In the genomic region with DNA sequence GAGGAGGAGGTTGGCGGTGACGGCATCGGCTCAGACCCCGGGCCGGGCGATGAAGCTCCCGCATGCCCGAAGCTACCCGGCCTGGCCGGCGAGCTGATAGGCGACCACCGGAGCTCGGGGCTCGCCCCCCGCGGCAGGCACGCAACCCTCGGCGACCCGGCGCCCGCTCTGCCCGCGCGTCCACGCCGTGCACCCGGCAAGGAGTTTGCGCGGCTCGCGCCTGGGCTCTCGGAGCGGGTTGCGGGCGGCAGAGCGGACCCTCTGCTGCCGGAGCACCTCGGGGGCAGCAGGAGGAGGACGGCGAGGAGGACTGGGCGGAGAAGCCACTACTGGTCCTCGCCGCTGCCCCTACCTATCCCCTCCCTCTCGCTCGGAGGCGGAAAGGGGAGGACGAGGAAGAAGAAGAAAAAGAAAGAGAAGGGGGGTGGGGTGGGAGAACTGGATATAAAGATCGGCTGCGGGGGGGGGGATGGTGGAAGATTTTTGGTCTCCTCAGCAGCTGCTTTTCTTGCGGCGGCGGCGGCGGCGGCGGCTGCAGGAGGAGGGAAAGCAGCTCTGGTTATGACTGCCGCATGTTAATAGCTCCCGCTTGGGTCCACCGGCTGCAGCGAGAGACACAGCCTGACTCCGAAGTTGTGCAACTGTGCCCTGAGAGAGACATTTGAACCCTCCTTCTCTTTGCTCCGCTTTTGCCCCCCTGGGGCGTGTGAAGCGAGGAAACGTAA, we compare ENCODE assay signal across 8 mouse cellular contexts. TPM values are rescaled to one million over a fixed set of nuclear protein-coding genes. Genes with fewer than 3 reads are reported as not detected.
DNase-seq lines count a peak whose midpoint lies in the region; ATAC-seq and TF ChIP-seq lines count a peak whose summit lies in the region.

No protein-coding gene starts in this region.

- peak overlapping the region; percentile 69 for H3K4me3 ChIP-seq in embryonic facial prominence, embryonic 11.5 days (ENCODE audit: low read depth, low read length)
- peak overlapping the region; percentile 83 for H3K4me3 ChIP-seq in heart, embryonic 10.5 days
- peak overlapping the region; percentile 72 for H3K4me3 ChIP-seq in kidney, embryonic 16.5 days (ENCODE audit: low read length)
- peak overlapping the region; percentile 73 for H3K4me3 ChIP-seq in liver, adult 2 months (ENCODE audit: insufficient read depth, low read depth, low read length)
- H3K4me3 ChIP-seq in midbrain, postnatal 0 days (ENCODE audit: low read depth, low read length): peak overlapping the region; percentile 86

- WGBS in embryonic facial prominence, embryonic 11.5 days: under 1% methylated on average over 56 of the region's 67 CpGs
- WGBS in heart, embryonic 10.5 days: under 1% methylated on average over 58 of the region's 67 CpGs
- WGBS in kidney, embryonic 16.5 days: under 1% methylated on average over 57 of the region's 67 CpGs
- WGBS in liver, adult 2 months: 1% methylated on average over 67 of the region's 67 CpGs
- WGBS in midbrain, postnatal 0 days: under 1% methylated on average over 49 of the region's 67 CpGs

- no peaks in the 10 kb centered on the region for H3K9me3 ChIP-seq in embryonic facial prominence, embryonic 11.5 days (replicated peaks; ENCODE audit: control insufficient read depth, low read length)
- H3K9me3 ChIP-seq in heart, embryonic 10.5 days: no peaks in the 10 kb centered on the region
- H3K9me3 ChIP-seq in kidney, embryonic 16.5 days (ENCODE audit: low read length): no peaks in the 10 kb centered on the region
- no peaks in the 10 kb centered on the region for H3K9me3 ChIP-seq in midbrain, postnatal 0 days (ENCODE audit: low read length)

- no peaks in the 10 kb centered on the region for H3K36me3 ChIP-seq in embryonic facial prominence, embryonic 11.5 days (replicated peaks; ENCODE audit: control insufficient read depth, insufficient read depth, low read depth, low read length)
- no peaks in the 10 kb centered on the region for H3K36me3 ChIP-seq in heart, embryonic 10.5 days
- no peaks in the 10 kb centered on the region for H3K36me3 ChIP-seq in kidney, embryonic 16.5 days (ENCODE audit: insufficient read depth, low read length)
- no peaks in the 10 kb centered on the region for H3K36me3 ChIP-seq in liver, adult 2 months (ENCODE audit: control insufficient read depth, insufficient read depth, low read length)
- H3K36me3 ChIP-seq in midbrain, postnatal 0 days (ENCODE audit: insufficient read depth, low read length): no peaks in the 10 kb centered on the region

- peak; percentile 3 to 11 for DNase-seq in spleen, postnatal 10 days (ENCODE audit: low spot score in 2 of 2)
- no peak for DNase-seq in spleen, postnatal 14 days (ENCODE audit: low spot score in 2 of 2)
- peak; percentile 72 for DNase-seq in embryonic facial prominence, embryonic 11.5 days (ENCODE audit: low spot score)
- peak; percentile 80 for DNase-seq in heart, embryonic 10.5 days (ENCODE audit: low spot score)
- no peak for DNase-seq in liver, adult 2 months (ENCODE audit: extremely low read depth, low read depth, low spot score)
- peak; percentile 79 for DNase-seq in midbrain, postnatal 0 days (ENCODE audit: low spot score)
- peak; percentile 30 for DNase-seq in urinary bladder, adult 2 months (ENCODE audit: low spot score)

- peak overlapping the region; percentile 84 for H3K9ac ChIP-seq in embryonic facial prominence, embryonic 11.5 days (replicated peaks; ENCODE audit: low read length)
- peak overlapping the region; percentile 78 for H3K9ac ChIP-seq in kidney, embryonic 16.5 days (replicated peaks; ENCODE audit: low read length)
- H3K9ac ChIP-seq in liver, adult 2 months (ENCODE audit: low read depth, low read length): peak overlapping the region; percentile 48
- H3K9ac ChIP-seq in midbrain, postnatal 0 days (replicated peaks; ENCODE audit: low read length, poor library complexity, severe bottlenecking): peak overlapping the region; percentile 83

- ATAC-seq in embryonic facial prominence, embryonic 11.5 days (replicated peaks; ENCODE audit: insufficient number of reproducible peaks, low FRiP score, low TSS enrichment, low read depth): peak; percentile 40
- peak; percentile 52 for ATAC-seq in kidney, embryonic 16.5 days (ENCODE audit: low FRiP score, low TSS enrichment)
- ATAC-seq in midbrain, postnatal 0 days (ENCODE audit: low FRiP score): peak; percentile 41

- H3K4me1 ChIP-seq in embryonic facial prominence, embryonic 11.5 days (ENCODE audit: control insufficient read depth, insufficient read depth, low read length): no peaks in the 10 kb centered on the region
- H3K4me1 ChIP-seq in heart, embryonic 10.5 days: peaks cover 16% of the 10 kb centered on the region
- H3K4me1 ChIP-seq in kidney, embryonic 16.5 days (ENCODE audit: insufficient read depth, low read length): peaks cover 20% of the 10 kb centered on the region
- no peaks in the 10 kb centered on the region for H3K4me1 ChIP-seq in liver, adult 2 months (ENCODE audit: control insufficient read depth, insufficient read depth, low read length)
- peaks cover 11% of the 10 kb centered on the region for H3K4me1 ChIP-seq in midbrain, postnatal 0 days (ENCODE audit: insufficient read depth, low read length)

- no peak for TF ChIP-seq POLR2A in liver, adult 2 months (IDR thresholded peaks at IDR 0.05; ENCODE audit: extremely low read depth, insufficient read depth, low read length)

- H3K27me3 ChIP-seq in embryonic facial prominence, embryonic 11.5 days (ENCODE audit: control insufficient read depth, insufficient read depth, low read length): no peaks in the 10 kb centered on the region; the same call in 1 of the 2 replicates
- H3K27me3 ChIP-seq in heart, embryonic 10.5 days (ENCODE audit: insufficient read depth, poor library complexity, severe bottlenecking): peaks cover 5% of the 10 kb centered on the region; the same call in 1 of the 2 replicates
- peaks cover 4% of the 10 kb centered on the region; the same call in 1 of the 2 replicates for H3K27me3 ChIP-seq in kidney, embryonic 16.5 days (ENCODE audit: insufficient read depth, low read length)
- peaks cover 14% of the 10 kb centered on the region for H3K27me3 ChIP-seq in liver, adult 2 months (ENCODE audit: control insufficient read depth, insufficient read depth, low read length)
- no peaks in the 10 kb centered on the region for H3K27me3 ChIP-seq in midbrain, postnatal 0 days (ENCODE audit: insufficient read depth, low read length)

- H3K79me2 ChIP-seq in liver, adult 2 months (ENCODE audit: control insufficient read depth, insufficient read depth, low read length): no peaks in the 10 kb centered on the region

- peak overlapping the region; percentile 94 for H3K4me2 ChIP-seq in embryonic facial prominence, embryonic 11.5 days (ENCODE audit: low read depth, low read length)
- peak overlapping the region; percentile 92 for H3K4me2 ChIP-seq in kidney, embryonic 16.5 days (replicated peaks; ENCODE audit: low read depth, low read length)
- peak overlapping the region; percentile 68 for H3K4me2 ChIP-seq in midbrain, postnatal 0 days (ENCODE audit: low read depth, low read length, poor library complexity, severe bottlenecking)

- no peak for TF ChIP-seq CTCF in liver, adult 2 months (IDR thresholded peaks at IDR 0.05; ENCODE audit: low read depth, low read length)
- TF ChIP-seq CTCF in midbrain, postnatal 0 days (IDR thresholded peaks at IDR 0.05): no peak

- peak overlapping the region; percentile 91 for H3K27ac ChIP-seq in embryonic facial prominence, embryonic 11.5 days (replicated peaks; ENCODE audit: low read depth, low read length)
- peak overlapping the region; percentile 92 for H3K27ac ChIP-seq in heart, embryonic 10.5 days
- H3K27ac ChIP-seq in kidney, embryonic 16.5 days (ENCODE audit: low read length): peak overlapping the region; percentile 83
- no peak overlapping the region for H3K27ac ChIP-seq in liver, adult 2 months (replicated peaks; ENCODE audit: insufficient read depth, low read depth, low read length)
- peak overlapping the region; percentile 99 for H3K27ac ChIP-seq in midbrain, postnatal 0 days (ENCODE audit: low read depth, low read length)

RNA-seq across cellular contexts. Expression of gene Adgrl3, which starts 0.5 kb away (rescaled TPM):
- polyA plus RNA-seq in embryonic facial prominence, embryonic 11.5 days (2014; fragmentation: Nextera tagmentation; extraction: Ambion mirVana): 18.8 and 21.1 TPM in 2 replicates
- polyA plus RNA-seq in heart, embryonic 10.5 days (2016; fragmentation: Nextera tagmentation; extraction: Ambion mirVana): 5.8 and 9.0 TPM in 2 replicates
- 12.7 and 17.7 TPM in 2 replicates for polyA plus RNA-seq in kidney, embryonic 16.5 days (2015; fragmentation: Nextera tagmentation; extraction: Ambion mirVana)
- total RNA-seq in liver, adult 2 months (2014; rRNA removed): 1.0 and 1.8 TPM in 2 replicates
- polyA plus RNA-seq in liver, adult 2 months (2012; rRNA removed): 0.16 and 0.33 TPM in 2 replicates
- total RNA-seq in midbrain, postnatal 0 days (2014; rRNA removed): 241 and 338 TPM in 2 replicates
- polyA plus RNA-seq in midbrain, postnatal 0 days (2015; fragmentation: Nextera tagmentation; extraction: Ambion mirVana): 46.8 and 57.2 TPM in 2 replicates
- polyA plus RNA-seq in urinary bladder, adult 2 months (2012; rRNA removed): 5.9 and 7.2 TPM in 2 replicates

Comparison
In these comparisons a context has a peak if more than half of its experiments do, and no peak if none do; other contexts are left out.
1. DNase-seq: peak in spleen, postnatal 10 days (2 of 2), embryonic facial prominence, embryonic 11.5 days (single experiment), heart, embryonic 10.5 days (single experiment), midbrain, postnatal 0 days (single experiment) and urinary bladder, adult 2 months (single experiment); none in spleen, postnatal 14 days (0 of 2) and liver, adult 2 months (single experiment).
2. Peak in every context shown above with its lines, with median percentiles within 50 percentile points of each other: ATAC-seq, H3K4me2 ChIP-seq, H3K4me3 ChIP-seq and H3K9ac ChIP-seq.